Mouse (Mus musculus): ENCODE results near the gene Kif1b. TPM values are rescaled to one million over a fixed set of nuclear protein-coding genes. Genes with fewer than 3 reads are reported as not detected.
A peak's percentile ranks its signal among the peaks of the same experiment; 100 is the strongest.

The Kif1b gene
- polyA plus RNA-seq, 1 experiment from 2014 or later = 44.8 TPM

- H3K4me1 ChIP-seq = no peaks in the 10 kb centered on the region
- H3K9me3 ChIP-seq = no peaks in the 10 kb centered on the region
- 77% methylated on average over 2 of the region's 2 CpGs for WGBS
- H3K4me3 ChIP-seq = no peak overlapping the region
- peaks cover 78% of the 10 kb centered on the region for H3K36me3 ChIP-seq
- no peak overlapping the region for H3K27ac ChIP-seq
- H3K27me3 ChIP-seq (ENCODE audit: insufficient read depth, poor library complexity, severe bottlenecking) = no peaks in the 10 kb centered on the region
- DNase-seq (ENCODE audit: low spot score) = no peak
Measured at GRCm38 (mm10) chr4:149188563-149188962, 118.9 kb downstream of the Kif1b start.

- peaks cover 74% of the 10 kb centered on the region for H3K36me3 ChIP-seq
Measured at GRCm38 (mm10) chr4:149182755-149183154, 124.7 kb downstream of the Kif1b start.

GRCm38 (mm10) chr4:149182192-149182591 is 125.3 kb downstream of the Kif1b start:
- WGBS = 86% methylated on average over 7 of the region's 7 CpGs
- H3K4me1 ChIP-seq = 0 out of 2 replicates have a peak, but pooled peaks cover 10% of the 10 kb centered on the region
- DNase-seq (ENCODE audit: low spot score) = no peak
- no peak overlapping the region for H3K27ac ChIP-seq
- H3K36me3 ChIP-seq = peaks cover 68% of the 10 kb centered on the region
- no peaks in the 10 kb centered on the region for H3K9me3 ChIP-seq
- no peak overlapping the region for H3K4me3 ChIP-seq
- no peaks in the 10 kb centered on the region for H3K27me3 ChIP-seq (ENCODE audit: insufficient read depth, poor library complexity, severe bottlenecking)

More at GRCm38 (mm10) chr4:149182755-149183154, 124.7 kb downstream of the Kif1b start:
- Histone ChIP-seq H3K9me3 (no peaks in the 10 kb centered on the region), H3K27me3 (ENCODE audit: insufficient read depth, poor library complexity, severe bottlenecking) (no peaks in the 10 kb centered on the region), H3K4me3 (no peak overlapping the region), H3K27ac (no peak overlapping the region), H3K4me1 (0 out of 2 replicates have a peak, but pooled peaks cover 10% of the 10 kb centered on the region)
- 48% methylated on average over 4 of the region's 4 CpGs for WGBS
- no peak for DNase-seq (ENCODE audit: low spot score)

- 58% methylated on average over 4 of the region's 4 CpGs for WGBS
- H3K27ac ChIP-seq = no peak overlapping the region
- no peaks in the 10 kb centered on the region for H3K27me3 ChIP-seq (ENCODE audit: insufficient read depth, poor library complexity, severe bottlenecking)
- peaks cover 53% of the 10 kb centered on the region for H3K36me3 ChIP-seq
- H3K9me3 ChIP-seq = no peaks in the 10 kb centered on the region
- H3K4me3 ChIP-seq = no peak overlapping the region
- H3K4me1 ChIP-seq = 0 out of 2 replicates have a peak, but pooled peaks cover 10% of the 10 kb centered on the region
- DNase-seq (ENCODE audit: low spot score) = no peak
Measured at GRCm38 (mm10) chr4:149179573-149179972, 127.9 kb downstream of the Kif1b start.

GRCm38 (mm10) chr4:149179160-149179559 is 128.3 kb downstream of the Kif1b start:
- no peak overlapping the region for H3K27ac ChIP-seq
- no peaks in the 10 kb centered on the region for H3K9me3 ChIP-seq
- 82% methylated on average over 7 of the region's 7 CpGs for whole genome bisulfite sequencing
- no peak overlapping the region for H3K4me3 ChIP-seq
- peaks cover 48% of the 10 kb centered on the region for H3K36me3 ChIP-seq
- no peaks in the 10 kb centered on the region for H3K27me3 ChIP-seq (ENCODE audit: insufficient read depth, poor library complexity, severe bottlenecking)
- no peak for DNase-seq (ENCODE audit: low spot score)
- 0 out of 2 replicates have a peak, but pooled peaks cover 10% of the 10 kb centered on the region for H3K4me1 ChIP-seq

GRCm38 (mm10) chr4:149178328-149178727 is 129.2 kb downstream of the Kif1b start:
- Histone ChIP-seq H3K4me3 (no peak overlapping the region), H3K27me3 (ENCODE audit: insufficient read depth, poor library complexity, severe bottlenecking) (no peaks in the 10 kb centered on the region), H3K4me1 (peaks cover 10% of the 10 kb centered on the region; the same call in 1 of the 2 replicates), H3K36me3 (peaks cover 41% of the 10 kb centered on the region), H3K27ac (no peak overlapping the region), H3K9me3 (no peaks in the 10 kb centered on the region)
- DNase-seq (ENCODE audit: low spot score) = no peak
- 79% methylated on average over 7 of the region's 7 CpGs for WGBS

GRCm38 (mm10) chr4:149177046-149177445 is 130.4 kb downstream of the Kif1b start:
- H3K27me3 ChIP-seq (ENCODE audit: insufficient read depth, poor library complexity, severe bottlenecking) = no peaks in the 10 kb centered on the region
- no peaks in the 10 kb centered on the region for H3K9me3 ChIP-seq
- no peak for DNase-seq (ENCODE audit: low spot score)
- H3K36me3 ChIP-seq = peaks cover 28% of the 10 kb centered on the region
- peaks cover 17% of the 10 kb centered on the region for H3K4me1 ChIP-seq
- WGBS = 70% methylated on average over 5 of the region's 5 CpGs
- H3K27ac ChIP-seq = no peak overlapping the region
- H3K4me3 ChIP-seq = no peak overlapping the region

GRCm38 (mm10) chr4:149176645-149177044 is 130.8 kb downstream of the Kif1b start:
- no peaks in the 10 kb centered on the region for H3K9me3 ChIP-seq
- no peaks in the 10 kb centered on the region for H3K27me3 ChIP-seq (ENCODE audit: insufficient read depth, poor library complexity, severe bottlenecking)
- H3K27ac ChIP-seq = no peak overlapping the region
- H3K4me1 ChIP-seq = peaks cover 17% of the 10 kb centered on the region
- H3K36me3 ChIP-seq = peaks cover 24% of the 10 kb centered on the region
- no peak overlapping the region for H3K4me3 ChIP-seq
- WGBS = 84% methylated on average over 6 of the region's 6 CpGs
- DNase-seq (ENCODE audit: low spot score) = no peak

GRCm38 (mm10) chr4:149173661-149174060 is 133.8 kb downstream of the Kif1b start:
- WGBS = 79% methylated on average over 6 of the region's 6 CpGs
- Histone ChIP-seq H3K4me1 (peaks cover 9% of the 10 kb centered on the region), H3K27me3 (ENCODE audit: insufficient read depth, poor library complexity, severe bottlenecking) (no peaks in the 10 kb centered on the region), H3K36me3 (peaks cover 3% of the 10 kb centered on the region; the same call in 1 of the 2 replicates), H3K9me3 (no peaks in the 10 kb centered on the region), H3K27ac (no peak overlapping the region), H3K4me3 (no peak overlapping the region)
- DNase-seq (ENCODE audit: low spot score) = no peak

- H3K27ac ChIP-seq = peak overlapping the region; percentile 3; the same call in 1 of the 2 replicates
- H3K36me3 ChIP-seq = peaks cover 3% of the 10 kb centered on the region; the same call in 1 of the 2 replicates
- H3K4me1 ChIP-seq = peaks cover 9% of the 10 kb centered on the region
- no peak overlapping the region for H3K4me3 ChIP-seq
- no peaks in the 10 kb centered on the region for H3K27me3 ChIP-seq (ENCODE audit: insufficient read depth, poor library complexity, severe bottlenecking)
- DNase-seq (ENCODE audit: low spot score) = no peak
- H3K9me3 ChIP-seq = no peaks in the 10 kb centered on the region
- WGBS = 76% methylated on average over 2 of the region's 2 CpGs
Measured at GRCm38 (mm10) chr4:149172666-149173065, 134.8 kb downstream of the Kif1b start.

GRCm38 (mm10) chr4:149172083-149172482 is 135.4 kb downstream of the Kif1b start:
- no peak overlapping the region for H3K4me3 ChIP-seq
- H3K27ac ChIP-seq = peak overlapping the region; percentile 3; the same call in 1 of the 2 replicates
- H3K4me1 ChIP-seq = peaks cover 9% of the 10 kb centered on the region
- peaks cover 3% of the 10 kb centered on the region; the same call in 1 of the 2 replicates for H3K36me3 ChIP-seq
- H3K27me3 ChIP-seq (ENCODE audit: insufficient read depth, poor library complexity, severe bottlenecking) = no peaks in the 10 kb centered on the region
- no peak for DNase-seq (ENCODE audit: low spot score)
- 87% methylated on average over 5 of the region's 5 CpGs for WGBS
- H3K9me3 ChIP-seq = no peaks in the 10 kb centered on the region

GRCm38 (mm10) chr4:149171581-149171981 is 135.9 kb downstream of the Kif1b start:
- H3K27me3 ChIP-seq (ENCODE audit: insufficient read depth, poor library complexity, severe bottlenecking) = no peaks in the 10 kb centered on the region
- DNase-seq (ENCODE audit: low spot score) = no peak
- H3K4me3 ChIP-seq = no peak overlapping the region
- no peak overlapping the region for H3K27ac ChIP-seq
- peaks cover 9% of the 10 kb centered on the region for H3K4me1 ChIP-seq
- WGBS = 78% methylated on average over 5 of the region's 5 CpGs
- peaks cover 3% of the 10 kb centered on the region; the same call in 1 of the 2 replicates for H3K36me3 ChIP-seq
- H3K9me3 ChIP-seq = no peaks in the 10 kb centered on the region

- Histone ChIP-seq H3K4me1 (peaks cover 17% of the 10 kb centered on the region), H3K36me3 (peaks cover 3% of the 10 kb centered on the region; the same call in 1 of the 2 replicates), H3K27ac (peak overlapping the region; percentile 42; the same call in 1 of the 2 replicates), H3K9me3 (no peaks in the 10 kb centered on the region), H3K27me3 (ENCODE audit: insufficient read depth, poor library complexity, severe bottlenecking) (no peaks in the 10 kb centered on the region), H3K4me3 (no peak overlapping the region)
- WGBS = 70% methylated on average over 7 of the region's 7 CpGs
- DNase-seq (ENCODE audit: low spot score) = no peak
Measured at GRCm38 (mm10) chr4:149170394-149170931, 137.0 kb downstream of the Kif1b start.
